In genomic region chr14:20914415-20914814, GRCm38 (mm10) we compare ENCODE assay signal across 9 mouse cellular contexts. TPM values are rescaled to one million over a fixed set of nuclear protein-coding genes. Genes with fewer than 3 reads are reported as not detected.
DNase-seq lines count a peak whose midpoint lies in the region; ATAC-seq and TF ChIP-seq lines count a peak whose summit lies in the region.
"Had no signal": no experiment of that assay in that cellular context is flagged by ENCODE, and none has a peak within 500 bp of the region (broad histone marks: within the 10 kb centered on the region; RNA-seq: fewer than 3 reads in every experiment).

No protein-coding gene starts in this region.

- 27% methylated on average over 2 of the region's 2 CpGs for WGBS in lung, embryonic 16.5 days
- WGBS in lung, adult 2 months: 37% methylated on average over 2 of the region's 2 CpGs
- 71% methylated on average over 2 of the region's 2 CpGs for WGBS in midbrain, embryonic 16.5 days

- no peak for DNase-seq in lung, adult 2 months
- peak; percentile 81 to 85 for DNase-seq in adrenal gland, postnatal 36 days
- peak; percentile 61 to 71 for DNase-seq in frontal cortex, postnatal 36 days (ENCODE audit: low spot score in 2 of 2)
- peak; percentile 51 for DNase-seq in right cerebral cortex, postnatal 14 days
- DNase-seq in liver: no peak

- H3K9me3 ChIP-seq in lung, embryonic 16.5 days (ENCODE audit: control insufficient read depth, low read length): no peaks in the 10 kb centered on the region
- no peaks in the 10 kb centered on the region for H3K9me3 ChIP-seq in midbrain, embryonic 16.5 days (replicated peaks; ENCODE audit: control insufficient read depth, low read length, poor library complexity, severe bottlenecking)
- H3K9me3 ChIP-seq: embryonic facial prominence, embryonic 12.5 days; hindbrain, embryonic 15.5 days had no signal

- no peaks in the 10 kb centered on the region for H3K4me1 ChIP-seq in lung, embryonic 16.5 days (replicated peaks; ENCODE audit: control insufficient read depth, insufficient read depth, low read length)
- no peaks in the 10 kb centered on the region for H3K4me1 ChIP-seq in lung, adult 2 months (ENCODE audit: control insufficient read depth, insufficient read depth, low read length)
- H3K4me1 ChIP-seq in midbrain, embryonic 16.5 days (ENCODE audit: control insufficient read depth, insufficient read depth, low read length): no peaks in the 10 kb centered on the region
- H3K4me1 ChIP-seq: embryonic facial prominence, embryonic 12.5 days; hindbrain, embryonic 15.5 days had no signal

- H3K36me3 ChIP-seq in lung, embryonic 16.5 days (ENCODE audit: control insufficient read depth, insufficient read depth, low read length): no peaks in the 10 kb centered on the region
- no peaks in the 10 kb centered on the region for H3K36me3 ChIP-seq in midbrain, embryonic 16.5 days (ENCODE audit: control insufficient read depth, insufficient read depth, low read length)
- H3K36me3 ChIP-seq: embryonic facial prominence, embryonic 12.5 days; hindbrain, embryonic 15.5 days had no signal

- no peak for TF ChIP-seq POLR2A in lung, adult 2 months (IDR thresholded peaks at IDR 0.05; ENCODE audit: borderline replicate concordance, extremely low read depth, low read depth, low read length)

- no peak overlapping the region for H3K4me2 ChIP-seq in lung, embryonic 16.5 days (ENCODE audit: low read depth, low read length)
- H3K4me2 ChIP-seq in midbrain, embryonic 16.5 days (ENCODE audit: low read length): no peak overlapping the region
- H3K4me2 ChIP-seq: embryonic facial prominence, embryonic 12.5 days; hindbrain, embryonic 15.5 days had no signal

- H3K27ac ChIP-seq in lung, embryonic 16.5 days (ENCODE audit: low read length): no peak overlapping the region
- no peak overlapping the region for H3K27ac ChIP-seq in midbrain, embryonic 16.5 days (ENCODE audit: low read length)
- H3K27ac ChIP-seq: embryonic facial prominence, embryonic 12.5 days; hindbrain, embryonic 15.5 days had no signal

- no peak overlapping the region for H3K9ac ChIP-seq in lung, embryonic 16.5 days (ENCODE audit: low read length)
- no peak overlapping the region for H3K9ac ChIP-seq in midbrain, embryonic 16.5 days (ENCODE audit: low read depth, low read length)
- H3K9ac ChIP-seq: embryonic facial prominence, embryonic 12.5 days; hindbrain, embryonic 15.5 days had no signal

- peak; percentile 17; the same call in 1 of the 2 replicates for ATAC-seq in lung, embryonic 16.5 days (ENCODE audit: low read depth)
- no peak for ATAC-seq in midbrain, embryonic 16.5 days

- H3K27me3 ChIP-seq in lung, embryonic 16.5 days (ENCODE audit: control insufficient read depth, insufficient read depth, low read depth, low read length): no peaks in the 10 kb centered on the region
- H3K27me3 ChIP-seq in midbrain, embryonic 16.5 days (ENCODE audit: control insufficient read depth, insufficient read depth, low read depth, low read length): no peaks in the 10 kb centered on the region
- H3K27me3 ChIP-seq: embryonic facial prominence, embryonic 12.5 days; hindbrain, embryonic 15.5 days had no signal

- H3K4me3 ChIP-seq in lung, embryonic 16.5 days (ENCODE audit: low read length): no peak overlapping the region
- H3K4me3 ChIP-seq in lung, adult 2 months (replicated peaks; ENCODE audit: extremely low read depth, low read depth, low read length): no peak overlapping the region
- no peak overlapping the region for H3K4me3 ChIP-seq in midbrain, embryonic 16.5 days (ENCODE audit: low read depth, low read length)
- H3K4me3 ChIP-seq: embryonic facial prominence, embryonic 12.5 days; hindbrain, embryonic 15.5 days had no signal

- TF ChIP-seq CTCF in lung, adult 2 months (IDR thresholded peaks at IDR 0.05; ENCODE audit: insufficient read depth, low read length): no peak

RNA-seq across cellular contexts. Expression of gene Vcl, which starts 14.8 kb away (rescaled TPM):
- 70.5 and 72.3 TPM in 2 replicates for polyA plus RNA-seq in lung, embryonic 16.5 days (2015; fragmentation: Nextera tagmentation; extraction: Ambion mirVana)
- 96.8 and 144 TPM in 2 replicates for polyA plus RNA-seq in lung, adult 2 months (2012; rRNA removed)
- 100 to 1,000 TPM in 1 of 2 experiments, 10 to 100 TPM in 1; 85.0 to 147 TPM for total RNA-seq in adrenal gland, postnatal 36 days (2021)
- 11.9 and 12.6 TPM in 2 replicates for polyA plus RNA-seq in midbrain, embryonic 16.5 days (2015; fragmentation: Nextera tagmentation; extraction: Ambion mirVana)

Comparison
In these comparisons a context has a peak if more than half of its experiments do, and no peak if none do; other contexts are left out.
1. DNase-seq: peak in adrenal gland, postnatal 36 days (2 of 2), frontal cortex, postnatal 36 days (2 of 2) and right cerebral cortex, postnatal 14 days (single experiment); none in lung, adult 2 months (single experiment) and liver (single experiment).